Mouse (Mus musculus) central nervous system, embryonic 18 days (tissue): Measurements from ENCODE around the gene Gabrd. TPM values are rescaled to one million over a fixed set of nuclear protein-coding genes. Genes with fewer than 3 reads are reported as not detected.

ENCODE experiments used
- polyA plus RNA-seq: library from polyadenylated mRNA; depleted of rRNA; stranded (reverse); fragments of >200 nt; gene quantifications from 2 replicates; pipeline ENCODE4 v1.2.3, GENCODE M21; 2012; rRNA removed

The Gabrd gene
- 4.1 and 4.6 TPM in 2 replicates for polyA plus RNA-seq

GRCm38 (mm10) chr4:155397511-155398221 lies at the start of gene Gabrd:
Gene Gabrd, minus strand, starts transcription at chr4:155398112.

GRCm38 (mm10) chr4:155409058-155409776 lies 11.3 kb upstream of the Gabrd start, which contains the start of gene Cfap74:
Gene Cfap74, plus strand, starts transcription at chr4:155409190.

GRCm38 (mm10) chr4:155361303-155361791 lies 36.6 kb downstream of the Gabrd start, which contains the start of gene Prkcz:
Gene Prkcz, minus strand, starts transcription at chr4:155361361.

Other genes with a start within 250 kb of the Gabrd start
- gene Ski, start 175.5 kb downstream of the Gabrd start, polyA plus RNA-seq: 40.8 and 44.8 TPM in 2 replicates
- gene Faap20, start 148.3 kb downstream of the Gabrd start, polyA plus RNA-seq: 61.7 and 66.4 TPM in 2 replicates
- gene Prkcz, start 36.8 kb downstream of the Gabrd start, polyA plus RNA-seq: 104 and 111 TPM in 2 replicates
- 5.9 and 6.7 TPM in 2 replicates for gene Cfap74, start 11.1 kb upstream of the Gabrd start, polyA plus RNA-seq
- 0.22 and 0.84 TPM in 2 replicates for gene Tmem52, start 71.0 kb upstream of the Gabrd start, polyA plus RNA-seq
- 962 and 1,024 TPM in 2 replicates for gene Gnb1, start 93.2 kb upstream of the Gabrd start, polyA plus RNA-seq
- 89.3 and 90.4 TPM in 2 replicates for gene Nadk, start 164.3 kb upstream of the Gabrd start, polyA plus RNA-seq
- gene Slc35e2, start 203.3 kb upstream of the Gabrd start, polyA plus RNA-seq: 14.9 and 15.4 TPM in 2 replicates
- gene Cdk11b, start 226.7 kb upstream of the Gabrd start, polyA plus RNA-seq: 41.9 and 42.1 TPM in 2 replicates
- gene Gm10563, start 247.3 kb upstream of the Gabrd start, polyA plus RNA-seq: not detected in 2 replicates